Mouse (Mus musculus) kidney, adult 11 months (tissue): ENCODE measurements at regions not wholly inside any gene's neighbourhood (a gene's known extent, or its start where the extent isn't known, plus 50 kb on each side); places are given as distances from the start of the nearest gene placed in this dataset.

ENCODE experiments used
- DNase-seq: peaks from one replicate; pipeline ENCODE4 v3.0.0; 2022

DNA sequence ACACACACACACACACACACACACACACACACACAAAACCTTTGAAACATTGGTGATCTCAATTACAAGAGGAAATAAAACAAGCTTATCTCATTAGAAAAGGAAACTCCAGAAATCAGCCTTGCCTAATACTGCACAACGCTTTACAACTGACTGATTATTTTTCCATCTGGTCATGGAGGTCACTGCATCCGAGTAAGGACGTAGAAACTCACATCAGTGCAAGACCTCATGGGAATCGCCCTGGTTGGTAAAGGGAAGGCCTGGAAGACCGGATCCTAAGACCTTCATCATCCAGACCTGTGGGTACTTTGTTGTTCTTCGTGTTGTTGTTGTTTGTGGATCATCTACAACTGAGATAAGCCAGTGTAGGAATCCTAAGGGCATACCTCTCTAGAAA is 77.8 kb upstream of the Sestd1 start:
- DNase-seq: no peak

DNA sequence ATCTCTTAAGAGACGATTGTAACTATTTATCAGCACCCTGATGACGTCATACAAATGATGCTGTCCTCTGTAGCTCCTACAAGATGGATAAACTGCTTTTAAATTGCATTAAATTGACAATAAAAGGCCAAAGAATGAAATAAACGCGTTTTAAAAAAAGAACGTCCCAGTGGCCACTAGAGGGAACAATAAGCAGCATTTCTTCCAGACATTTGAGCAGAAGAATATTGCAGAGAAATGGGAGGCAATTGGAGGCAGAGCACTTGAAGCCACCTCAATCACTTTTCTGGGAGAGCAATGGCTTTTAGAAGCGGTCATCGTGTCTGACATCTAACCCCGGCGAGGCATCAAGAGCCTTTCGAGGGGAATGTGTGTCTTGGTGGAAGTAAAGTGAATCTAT is 76.4 kb upstream of the Sestd1 start:
- no peak for DNase-seq

DNA sequence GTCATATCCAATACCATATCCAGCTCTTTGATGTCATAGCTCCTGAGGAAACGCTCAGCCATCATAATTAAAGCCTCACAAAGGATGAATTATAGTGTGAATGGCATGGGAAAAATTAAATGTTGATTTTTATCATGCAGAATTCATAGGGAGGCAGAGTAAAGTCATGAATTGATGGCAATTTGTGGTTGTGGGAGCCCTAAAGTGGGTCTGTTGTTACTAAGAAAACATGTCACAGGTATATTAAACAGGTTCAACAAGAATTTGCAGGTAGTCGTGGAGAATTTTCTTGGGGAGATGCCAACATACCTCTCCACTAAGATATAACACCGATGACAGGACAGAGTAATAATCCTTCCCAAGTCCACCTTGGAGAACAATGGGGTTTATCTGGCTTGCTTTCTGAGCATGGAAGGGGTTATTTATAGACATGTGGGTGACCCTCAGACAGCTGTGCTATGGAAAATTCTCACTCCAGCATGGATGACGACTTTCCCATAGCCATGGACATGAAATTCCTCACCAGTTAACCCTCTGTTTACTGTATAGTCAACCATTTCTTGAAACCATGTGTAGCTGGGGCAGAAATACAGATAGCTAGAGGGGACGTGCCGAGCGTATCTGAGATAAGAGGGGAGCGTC is 71.7 kb upstream of the Sestd1 start:
- DNase-seq: no peak

DNA sequence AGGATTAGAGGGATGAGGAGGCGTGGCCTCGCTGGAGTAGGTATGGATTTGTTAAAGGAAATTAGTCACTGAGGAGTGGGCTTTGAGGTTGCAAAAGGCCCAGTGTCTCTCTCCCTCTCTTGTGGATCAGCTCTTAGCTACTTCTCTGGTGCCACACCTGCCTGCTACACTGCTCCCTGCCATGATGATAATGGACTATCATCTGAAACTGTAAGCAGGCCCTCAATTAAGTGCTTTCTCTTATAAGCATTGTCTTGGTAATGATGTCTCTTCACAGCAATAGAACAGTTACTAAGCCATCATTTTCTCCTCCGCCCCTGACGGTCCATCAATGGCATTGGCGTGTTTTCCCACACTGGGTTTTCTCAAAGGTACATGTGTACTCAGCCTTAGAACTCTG is 66.6 kb upstream of the Sestd1 start:
- no peak for DNase-seq

DNA sequence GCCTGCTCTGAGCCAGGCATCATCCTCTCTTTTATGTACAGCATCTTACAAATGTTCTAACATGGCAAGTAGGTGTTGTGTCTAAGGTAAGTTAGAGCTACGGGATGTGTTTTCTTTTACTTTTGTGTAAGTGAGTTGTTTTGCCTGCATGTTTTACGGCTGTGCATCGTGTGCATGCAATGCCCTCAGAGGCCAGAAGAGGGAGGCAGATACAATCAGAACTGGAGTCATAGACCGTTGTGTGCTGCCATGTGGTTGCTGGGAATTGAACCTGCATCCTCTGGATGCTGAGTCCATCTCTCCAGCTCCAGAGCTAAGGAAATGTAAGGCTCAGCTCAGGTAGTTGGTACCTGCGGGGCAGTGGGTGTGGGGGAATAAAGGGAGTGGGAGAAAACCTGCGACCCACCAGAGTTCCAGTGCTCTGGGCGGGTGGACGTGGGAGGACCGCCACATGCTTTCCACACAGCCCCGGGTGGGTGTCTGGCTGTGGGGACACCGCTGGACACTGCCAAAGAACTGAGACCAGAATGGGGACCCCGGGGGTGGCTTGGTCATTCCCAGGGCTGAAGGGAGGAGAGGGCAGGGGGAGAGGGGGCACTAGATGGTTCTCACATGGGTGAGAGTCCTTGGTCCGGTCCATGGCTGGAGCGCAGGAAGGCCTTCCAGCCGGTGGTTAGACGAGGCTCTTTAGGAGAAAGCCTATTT is 63.5 kb upstream of the Sestd1 start:
- DNase-seq: no peak

DNA sequence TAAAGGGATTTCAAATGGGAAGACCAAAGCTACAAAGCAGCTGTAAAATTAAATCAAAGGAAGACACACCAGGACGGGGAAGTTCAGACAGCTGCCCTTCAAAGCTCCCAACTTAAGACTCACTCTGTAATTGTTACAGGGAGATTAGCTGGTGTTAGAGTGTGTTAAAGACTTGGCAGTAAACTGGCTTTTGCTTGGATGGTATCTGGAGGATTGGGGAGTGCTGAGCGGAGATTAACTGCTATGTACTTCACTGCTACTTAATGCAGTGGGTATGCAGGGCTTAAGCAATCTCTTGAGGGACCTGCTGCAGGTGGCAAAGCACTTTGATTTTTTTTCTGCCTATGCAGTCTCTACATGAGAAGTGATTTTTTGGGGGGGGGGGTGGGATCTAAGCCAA is 62.0 kb upstream of the Sestd1 start:
- no peak for DNase-seq

DNA sequence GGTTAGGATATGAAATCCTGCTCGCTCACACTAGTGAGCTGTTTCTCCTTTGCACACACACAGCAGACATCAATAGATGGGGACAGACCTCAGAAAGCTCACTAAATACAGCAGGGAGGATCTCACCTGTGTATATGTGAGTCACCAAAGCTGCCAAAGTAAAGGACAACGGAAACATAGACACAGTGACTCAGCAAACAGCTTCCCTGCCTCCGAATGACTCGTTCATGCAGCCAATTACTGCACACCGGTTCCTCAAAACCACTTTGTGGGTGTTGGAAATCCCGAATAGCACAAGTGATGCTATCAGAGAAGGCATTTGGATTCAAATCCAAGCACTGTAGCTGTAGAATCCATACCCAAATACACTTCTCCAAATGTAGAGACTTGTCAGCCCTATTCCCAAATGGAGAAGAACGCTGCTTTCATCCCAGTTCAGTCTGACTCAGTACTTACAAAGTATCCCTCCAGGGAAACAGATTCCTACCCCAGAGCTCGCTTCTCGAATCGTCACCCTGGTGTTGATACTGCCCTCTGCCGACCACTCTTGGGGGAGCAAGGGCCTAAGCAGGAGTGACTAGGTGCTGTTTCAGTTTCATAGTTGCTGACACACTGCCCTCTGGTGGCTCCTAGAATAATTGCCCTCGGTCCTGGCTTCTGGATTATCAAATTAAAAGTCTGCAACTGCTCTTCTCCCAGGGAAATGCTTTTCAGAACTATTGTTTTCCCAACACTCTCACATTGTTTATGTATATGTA is 61.4 kb upstream of the Sestd1 start:
- DNase-seq: peak; percentile 91

DNA sequence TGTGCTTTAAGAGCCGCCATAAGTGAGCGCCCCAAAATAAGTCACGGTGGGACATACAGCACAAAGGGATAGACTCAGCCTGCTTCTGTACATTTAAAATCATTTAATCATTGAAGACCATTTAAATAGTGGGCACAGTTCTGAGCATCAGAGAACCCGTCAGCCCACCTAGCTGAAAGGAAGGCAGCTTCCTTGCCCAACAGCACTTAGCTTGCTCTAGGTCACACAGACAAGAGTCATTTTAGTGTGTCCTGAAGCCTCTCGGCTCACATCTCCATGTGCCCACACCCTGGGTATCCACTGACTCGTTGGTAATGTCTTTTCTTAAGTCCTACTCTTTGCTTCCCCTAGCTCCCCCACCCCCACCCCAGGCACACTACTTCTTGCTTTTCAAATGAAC is 59.7 kb upstream of the Sestd1 start:
- DNase-seq: no peak

DNA sequence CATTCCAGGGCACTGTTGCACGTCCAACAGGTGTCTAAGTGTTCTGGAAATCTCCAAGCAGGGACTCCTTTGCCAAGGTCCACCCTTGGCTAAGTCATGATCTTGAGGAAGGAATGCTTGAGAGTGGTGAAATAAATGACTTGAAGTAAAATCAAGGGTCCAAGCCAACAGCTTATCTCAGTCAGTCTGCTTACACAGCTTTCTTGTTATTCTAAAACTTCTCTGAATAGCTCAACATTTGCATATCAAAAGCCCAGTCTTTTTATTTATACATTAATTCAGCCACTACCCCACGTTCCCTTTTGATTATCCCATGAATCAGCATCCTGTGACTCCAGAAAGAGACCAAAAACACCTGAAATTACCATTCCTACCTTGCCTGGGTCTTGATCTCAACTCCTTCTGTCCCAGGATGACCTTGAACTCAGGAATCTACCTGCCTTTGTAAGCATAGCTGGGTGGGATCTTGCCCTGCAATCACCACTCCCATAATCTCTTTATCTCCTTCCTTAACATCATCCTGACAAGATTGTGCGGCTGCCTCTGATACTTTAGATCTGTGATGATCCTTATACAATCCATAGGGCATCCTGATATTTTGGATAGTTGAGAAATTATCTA is 57.5 kb upstream of the Sestd1 start:
- no peak for DNase-seq

DNA sequence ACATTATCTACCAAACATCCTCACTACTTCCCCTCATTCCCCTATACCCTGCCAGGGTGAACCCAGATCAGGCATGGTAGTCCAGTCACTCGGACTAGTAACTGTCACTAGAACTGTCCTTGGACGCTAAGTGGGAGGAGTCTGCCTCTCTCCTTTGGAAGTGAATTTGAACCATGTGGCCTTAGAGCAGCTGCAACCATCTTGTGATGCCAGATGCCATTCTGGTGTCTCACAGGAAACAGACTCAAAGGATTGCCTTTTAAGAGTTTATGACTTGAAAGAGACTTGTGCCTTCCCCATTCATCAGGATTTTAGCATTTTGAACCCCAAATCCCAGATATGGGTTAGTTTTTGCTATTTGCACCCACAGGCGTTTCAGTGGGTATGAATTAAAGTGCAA is 56.9 kb upstream of the Sestd1 start:
- no peak for DNase-seq

DNA sequence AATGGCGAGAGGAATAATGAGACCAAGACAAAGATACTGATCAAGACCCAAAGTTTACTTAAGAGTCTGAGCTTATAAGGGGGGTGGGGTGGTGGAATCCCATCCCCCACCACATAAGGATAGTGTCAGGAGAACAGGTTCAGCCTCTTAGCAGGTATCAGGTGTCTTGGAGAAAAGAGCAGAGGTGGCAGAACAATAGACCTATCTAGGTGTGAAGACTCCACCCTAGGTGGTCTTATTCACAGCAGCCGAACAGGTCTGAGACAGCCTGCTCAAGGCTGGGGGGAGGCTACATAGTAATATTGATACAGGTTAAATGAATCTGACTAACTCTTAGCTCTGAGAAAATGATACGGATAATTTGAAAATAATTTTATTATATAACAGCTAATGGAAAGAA is 56.4 kb upstream of the Sestd1 start:
- no peak for DNase-seq

DNA sequence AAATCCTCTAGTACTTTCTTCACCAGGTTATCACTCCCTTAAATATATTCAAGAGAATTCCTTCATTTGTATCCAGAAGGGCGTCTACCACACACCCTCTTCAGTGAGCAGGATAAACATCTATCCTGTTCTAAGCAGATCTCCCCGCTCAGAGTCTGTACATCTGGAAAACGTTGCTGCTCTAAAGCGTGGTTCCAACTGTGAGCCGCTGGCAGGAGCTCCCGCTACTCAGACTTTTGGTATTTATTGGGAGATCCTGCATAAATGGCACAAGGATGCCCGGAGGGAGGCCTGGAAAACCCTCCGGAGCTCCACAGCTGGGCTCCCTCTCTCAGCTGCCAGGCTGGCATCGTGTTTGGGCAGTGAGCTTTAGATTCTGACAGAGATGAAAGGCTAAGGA is 54.3 kb upstream of the Sestd1 start:
- no peak for DNase-seq

DNA sequence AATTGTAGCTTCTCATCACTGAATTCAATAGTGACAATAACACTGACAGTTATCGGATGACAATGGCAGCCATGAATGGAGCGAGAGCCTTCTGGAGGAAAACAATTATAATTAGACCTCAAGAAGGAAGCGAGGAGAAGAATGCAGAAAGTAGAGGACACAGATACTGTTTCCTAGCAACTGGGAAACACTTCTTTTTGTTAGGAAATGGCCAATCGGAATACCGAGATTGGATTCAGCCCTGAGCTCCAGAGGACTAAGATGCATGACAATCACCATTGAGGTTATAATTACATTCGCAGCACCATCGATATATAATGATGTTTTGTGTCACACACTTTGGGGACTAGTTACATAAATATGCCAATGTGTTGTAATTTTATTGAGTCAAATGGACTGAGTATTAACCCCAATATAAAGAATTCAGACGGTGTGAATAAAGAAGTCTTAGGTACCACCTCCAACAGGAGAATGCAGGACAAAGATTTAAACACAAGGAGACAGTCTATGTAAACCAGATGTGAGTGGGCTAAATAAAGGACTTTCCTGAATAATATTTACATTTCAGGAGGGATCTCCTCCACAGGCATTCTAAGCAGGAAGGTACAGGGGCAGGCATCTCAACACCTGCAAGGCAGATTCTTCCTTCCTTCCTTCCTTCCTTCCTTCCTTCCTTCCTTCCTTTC is 53.1 kb upstream of the Sestd1 start:
- no peak for DNase-seq
